Mouse (Mus musculus): ENCODE results near the gene Atrn.

Gene Atrn

GRCm38 (mm10) chr2:131038197-131038596 lies 131.9 kb downstream of the Atrn start:
- in situ Hi-C loops (cut with MboI, MseI), result no loop called here

GRCm38 (mm10) chr2:131038675-131039074 lies 132.4 kb downstream of the Atrn start:
- in situ Hi-C loops (cut with MboI, MseI), result no loop called here

- in situ Hi-C loops (cut with MboI, MseI), result no loop called here
Observed at GRCm38 (mm10) chr2:131040854-131041825, 134.8 kb downstream of the Atrn start.

GRCm38 (mm10) chr2:131042988-131043387 lies 136.7 kb downstream of the Atrn start, which contains the start of gene Gfra4:
Gene Gfra4, minus strand, starts transcription at chr2:131043088.
- in situ Hi-C loops (cut with MboI, MseI), result no loop called here

GRCm38 (mm10) chr2:131044354-131044852 lies 138.1 kb downstream of the Atrn start:
- in situ Hi-C loops (cut with MboI, MseI), result no loop called here

GRCm38 (mm10) chr2:131044989-131045720 lies 138.9 kb downstream of the Atrn start:
- in situ Hi-C loops (cut with MboI, MseI), result no loop called here

- in situ Hi-C loops (cut with MboI, MseI), result no loop called here
Observed at GRCm38 (mm10) chr2:131046025-131046424, 139.7 kb downstream of the Atrn start.

GRCm38 (mm10) chr2:131052043-131052442 lies 145.7 kb downstream of the Atrn start:
- in situ Hi-C loops (cut with MboI, MseI), result no loop called here

- in situ Hi-C loops (cut with MboI, MseI), result no loop called here
Observed at GRCm38 (mm10) chr2:131052862-131053418, 146.6 kb downstream of the Atrn start.

GRCm38 (mm10) chr2:131053851-131054645 lies 147.8 kb downstream of the Atrn start:
- in situ Hi-C loops (cut with MboI, MseI), result no loop called here

GRCm38 (mm10) chr2:131054646-131055264 lies 148.5 kb downstream of the Atrn start:
- in situ Hi-C loops (cut with MboI, MseI), result no loop called here

GRCm38 (mm10) chr2:131055631-131056030 lies 149.3 kb downstream of the Atrn start:
- in situ Hi-C loops (cut with MboI, MseI), result no loop called here

GRCm38 (mm10) chr2:131056191-131056590 lies 149.9 kb downstream of the Atrn start:
- in situ Hi-C loops (cut with MboI, MseI), result no loop called here

GRCm38 (mm10) chr2:131058672-131059071 lies 152.4 kb downstream of the Atrn start:
- in situ Hi-C loops (cut with MboI, MseI), result no loop called here

- in situ Hi-C loops (cut with MboI, MseI), result no loop called here
Observed at GRCm38 (mm10) chr2:131059377-131059776, 153.1 kb downstream of the Atrn start.

- in situ Hi-C loops (cut with MboI, MseI), result no loop called here
Observed at GRCm38 (mm10) chr2:131059781-131060540, 153.7 kb downstream of the Atrn start.

- in situ Hi-C loops (cut with MboI, MseI), result no loop called here
Observed at GRCm38 (mm10) chr2:131060784-131061183, 154.5 kb downstream of the Atrn start.

- in situ Hi-C loops (cut with MboI, MseI), result no loop called here
Observed at GRCm38 (mm10) chr2:131061607-131062006, 155.3 kb downstream of the Atrn start.

- in situ Hi-C loops (cut with MboI, MseI), result no loop called here
Observed at GRCm38 (mm10) chr2:131063404-131063864, 157.1 kb downstream of the Atrn start, which contains the start of gene Adam33. Gene Adam33, minus strand, starts transcription at chr2:131063814.

- in situ Hi-C loops (cut with MboI, MseI), result no loop called here
Observed at GRCm38 (mm10) chr2:131066342-131066741, 160.0 kb downstream of the Atrn start.

Measured in regulatory T cell (primary cell).